Mouse (Mus musculus) lung, embryonic 16.5 days (tissue): ENCODE measurements around the gene Gm5737. TPM values are rescaled to one million over a fixed set of nuclear protein-coding genes. Genes with fewer than 3 reads are reported as not detected.
A peak's percentile ranks its signal among the peaks of the same experiment; 100 is the strongest.

Experiments
- ATAC-seq: fragments of 200-750 bp; cut with Nextera tagmentation; 2 replicates; pipeline ENCODE4 v1.8.0; 2017; ENCODE audit warnings: low read depth, mild to moderate bottlenecking, moderate library complexity
- H3K27ac ChIP-seq: fragments of 300-500 bp; sonication (generic); 2 replicates; pipeline ENCODE4 v1.5.1; 2014; ENCODE audit warnings: mild to moderate bottlenecking, control low read depth, low read length
- H3K27me3 ChIP-seq: fragments of 300-500 bp; sonication (generic); 2 replicates; pipeline ENCODE4 v1.6.1; 2014; ENCODE audit warnings: low read depth, low read length, mixed read lengths; ENCODE audit not compliant: control insufficient read depth, insufficient read depth
- H3K36me3 ChIP-seq: fragments of 300-500 bp; sonication (generic); 2 replicates; pipeline ENCODE4 v1.6.1; 2014; ENCODE audit warnings: low read length; ENCODE audit not compliant: control insufficient read depth, insufficient read depth
- H3K4me1 ChIP-seq: fragments of 300-500 bp; sonication (generic); replicated peaks from 2 replicates; pipeline ENCODE4 v1.6.1; 2014; ENCODE audit warnings: low read length, mixed read lengths; ENCODE audit not compliant: control insufficient read depth, insufficient read depth
- H3K4me2 ChIP-seq: fragments of 300-500 bp; sonication (generic); 2 replicates; pipeline ENCODE4 v1.6.1; 2014; ENCODE audit warnings: low read depth, low read length, control low read depth
- H3K4me3 ChIP-seq: fragments of 300-500 bp; sonication (generic); 2 replicates; pipeline ENCODE4 v1.5.1; 2014; ENCODE audit warnings: mild to moderate bottlenecking, low read length, control low read depth
- H3K9ac ChIP-seq: fragments of 300-500 bp; sonication (generic); 2 replicates; pipeline ENCODE4 v1.6.1; 2014; ENCODE audit warnings: low read length, control low read depth
- H3K9me3 ChIP-seq: fragments of 300-500 bp; sonication (generic); 2 replicates; pipeline ENCODE4 v1.6.1; 2016; ENCODE audit warnings: low read length; ENCODE audit not compliant: control insufficient read depth
- WGBS: fragments of 180-500 bp; shearing (Covaris S2); extraction: QIAGEN DNeasy Blood & Tissue Kit; methylation state at CpG from one replicate; pipeline ENCODE4 v1.1.7; 2014; 5-methylcytosine and 5-hydroxymethylcytosine counted together
- polyA plus RNA-seq: library from polyadenylated mRNA; unstranded; fragments of >200 nt; fragmentation: Nextera tagmentation; extraction: Ambion mirVana; gene quantifications from 2 replicates; pipeline ENCODE4 v1.2.1, GENCODE M21; 2015

Gm5737 gene
- polyA plus RNA-seq, 1 experiment from 2014 or later, result not detected

GRCm38 (mm10) chr7:120866684-120867083 lies 54.5 kb downstream of the Gm5737 start:
- Histone ChIP-seq H3K9me3 (no peaks in the 10 kb centered on the region), H3K4me1 (peaks cover 70% of the 10 kb centered on the region), H3K4me2 (no peak overlapping the region), H3K4me3 (no peak overlapping the region), H3K27ac (peak overlapping the region; percentile 90; the same call in 1 of the 2 replicates), H3K27me3 (no peaks in the 10 kb centered on the region), H3K36me3 (no peaks in the 10 kb centered on the region), H3K9ac (no peak overlapping the region)
- ATAC-seq, result no peak
- 51% methylated on average over 2 of the region's 2 CpGs for WGBS

- no peak for ATAC-seq
- 82% methylated on average over 1 of the region's 1 CpGs for WGBS
- Histone ChIP-seq H3K4me1 (peaks cover 67% of the 10 kb centered on the region), H3K9ac (no peak overlapping the region), H3K9me3 (no peaks in the 10 kb centered on the region), H3K36me3 (no peaks in the 10 kb centered on the region), H3K27ac (no peak overlapping the region), H3K4me3 (no peak overlapping the region), H3K27me3 (no peaks in the 10 kb centered on the region), H3K4me2 (no peak overlapping the region)
Measured at GRCm38 (mm10) chr7:120867720-120868119, 55.6 kb downstream of the Gm5737 start.

DNA sequence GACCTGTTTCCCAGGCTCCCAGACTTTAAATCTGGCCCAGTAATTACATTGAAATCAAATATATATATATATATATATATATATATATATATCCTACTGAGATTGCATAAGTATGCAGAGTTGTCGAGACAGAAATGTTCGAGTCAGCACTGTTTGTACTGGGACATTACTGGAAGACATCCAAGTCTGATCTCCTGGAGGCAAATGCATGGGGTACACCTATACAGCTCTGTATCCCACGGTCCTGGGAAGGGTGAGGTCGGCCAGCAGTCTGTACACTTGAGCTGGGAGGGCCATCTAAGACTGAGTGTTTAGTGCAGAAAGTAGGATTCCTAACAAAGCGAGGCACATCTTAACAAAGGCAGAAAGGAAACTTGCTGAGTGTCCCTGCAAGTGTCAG lies 57.7 kb downstream of the Gm5737 start:
- no peaks in the 10 kb centered on the region for H3K36me3 ChIP-seq
- peak overlapping the region; percentile 95 for H3K27ac ChIP-seq
- H3K27me3 ChIP-seq, result no peaks in the 10 kb centered on the region
- H3K9me3 ChIP-seq, result no peaks in the 10 kb centered on the region
- peak overlapping the region; percentile 11; the same call in 1 of the 2 replicates for H3K4me3 ChIP-seq
- H3K4me1 ChIP-seq, result peaks cover 53% of the 10 kb centered on the region
- 15% methylated on average over 5 of the region's 5 CpGs for WGBS
- peak overlapping the region; percentile 42 for H3K4me2 ChIP-seq
- peak overlapping the region; percentile 45 for H3K9ac ChIP-seq
- peak; percentile 75 for ATAC-seq

DNA sequence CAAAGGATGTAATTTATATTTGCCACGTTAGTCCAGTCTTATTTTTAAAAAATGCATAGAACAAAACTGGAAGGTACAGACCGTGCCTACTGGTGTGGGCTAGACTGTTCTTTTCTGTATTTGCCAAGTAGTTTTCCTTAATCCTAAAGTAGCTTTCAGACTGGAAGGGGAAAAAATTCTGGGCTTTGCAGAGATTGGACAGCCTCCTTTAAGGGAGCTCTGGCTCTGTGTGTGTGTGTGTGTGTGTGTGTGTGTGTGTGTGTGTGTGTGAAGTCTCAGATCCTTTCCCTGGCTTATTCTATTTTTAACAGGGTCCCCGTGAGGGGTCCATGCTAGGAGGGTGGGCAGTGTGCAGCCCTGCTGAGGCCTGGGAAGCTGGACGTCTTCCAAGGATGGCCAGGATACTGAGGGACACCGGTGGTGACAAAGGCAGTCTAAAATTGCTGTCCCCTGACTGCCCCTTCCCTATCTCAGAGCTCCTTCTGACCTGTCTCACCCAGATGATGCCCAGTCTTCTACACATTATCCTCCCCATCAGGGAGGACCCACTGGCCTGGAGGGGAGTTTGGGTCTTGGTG lies 58.4 kb downstream of the Gm5737 start:
- peaks cover 48% of the 10 kb centered on the region for H3K4me1 ChIP-seq
- H3K4me2 ChIP-seq, result peak overlapping the region; percentile 42
- peak overlapping the region; percentile 95 for H3K27ac ChIP-seq
- no peaks in the 10 kb centered on the region for H3K36me3 ChIP-seq
- peak overlapping the region; percentile 45; the same call in 1 of the 2 replicates for H3K9ac ChIP-seq
- no peaks in the 10 kb centered on the region for H3K27me3 ChIP-seq
- 46% methylated on average over 5 of the region's 5 CpGs for WGBS
- no peak overlapping the region for H3K4me3 ChIP-seq
- no peaks in the 10 kb centered on the region for H3K9me3 ChIP-seq
- ATAC-seq, result no peak

- Histone ChIP-seq H3K9ac (no peak overlapping the region), H3K9me3 (no peaks in the 10 kb centered on the region), H3K27ac (no peak overlapping the region), H3K4me1 (peaks cover 32% of the 10 kb centered on the region), H3K36me3 (no peaks in the 10 kb centered on the region), H3K4me3 (no peak overlapping the region), H3K4me2 (no peak overlapping the region), H3K27me3 (no peaks in the 10 kb centered on the region)
- no peak for ATAC-seq
- WGBS, result 77% methylated on average over 12 of the region's 12 CpGs
Measured at GRCm38 (mm10) chr7:120873083-120873482, 60.9 kb downstream of the Gm5737 start.

- Histone ChIP-seq H3K9ac (no peak overlapping the region), H3K27ac (no peak overlapping the region), H3K4me1 (peaks cover 24% of the 10 kb centered on the region), H3K4me2 (no peak overlapping the region), H3K4me3 (no peak overlapping the region), H3K27me3 (no peaks in the 10 kb centered on the region), H3K9me3 (no peaks in the 10 kb centered on the region), H3K36me3 (no peaks in the 10 kb centered on the region)
- ATAC-seq, result no peak
- WGBS, result 88% methylated on average over 3 of the region's 3 CpGs
Measured at GRCm38 (mm10) chr7:120874021-120874420, 61.9 kb downstream of the Gm5737 start.

DNA sequence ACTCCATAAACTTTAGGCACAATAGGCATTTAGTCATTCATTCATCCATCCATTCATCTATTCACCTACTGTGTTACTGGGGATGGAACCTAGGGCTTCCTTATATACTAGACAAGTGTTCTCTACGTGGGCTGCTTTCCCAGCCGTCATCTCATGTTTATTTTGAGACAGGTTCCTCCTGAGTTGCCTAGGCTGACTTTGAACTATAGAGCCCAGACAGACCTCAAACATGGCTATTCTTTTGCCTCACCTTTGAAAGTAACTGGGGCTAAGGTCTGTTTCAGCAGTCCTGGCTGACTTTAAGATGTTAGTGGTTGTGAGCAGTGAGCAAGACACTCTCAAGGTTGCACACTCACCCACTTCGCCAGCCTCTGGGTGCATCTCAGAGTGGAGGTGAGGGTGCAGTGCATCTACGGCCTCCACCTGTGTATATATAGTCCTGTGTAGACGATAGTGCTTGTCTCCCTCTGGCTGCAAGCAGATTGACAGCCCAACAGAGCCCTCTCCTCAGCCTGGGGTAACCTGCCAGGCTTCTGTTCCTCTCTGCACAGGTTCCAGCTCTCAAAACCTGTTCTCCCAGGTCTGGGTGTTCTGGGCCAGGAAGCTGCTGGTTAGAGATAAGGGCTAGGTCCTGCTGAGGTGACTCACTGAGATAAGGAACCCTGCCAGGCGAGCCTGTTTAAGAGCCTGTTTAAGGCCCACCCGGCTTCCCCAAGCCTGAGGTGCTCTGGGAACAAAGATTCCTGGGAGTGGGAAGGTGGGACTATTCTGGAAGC lies 62.8 kb downstream of the Gm5737 start:
- Histone ChIP-seq H3K4me3 (no peak overlapping the region), H3K4me2 (no peak overlapping the region), H3K9me3 (no peaks in the 10 kb centered on the region), H3K27me3 (no peaks in the 10 kb centered on the region), H3K36me3 (peaks cover 2% of the 10 kb centered on the region; the same call in 1 of the 2 replicates), H3K27ac (peak overlapping the region; percentile 84), H3K4me1 (peaks cover 16% of the 10 kb centered on the region), H3K9ac (no peak overlapping the region)
- ATAC-seq, result peak; percentile 85
- 37% methylated on average over 7 of the region's 7 CpGs for WGBS

DNA sequence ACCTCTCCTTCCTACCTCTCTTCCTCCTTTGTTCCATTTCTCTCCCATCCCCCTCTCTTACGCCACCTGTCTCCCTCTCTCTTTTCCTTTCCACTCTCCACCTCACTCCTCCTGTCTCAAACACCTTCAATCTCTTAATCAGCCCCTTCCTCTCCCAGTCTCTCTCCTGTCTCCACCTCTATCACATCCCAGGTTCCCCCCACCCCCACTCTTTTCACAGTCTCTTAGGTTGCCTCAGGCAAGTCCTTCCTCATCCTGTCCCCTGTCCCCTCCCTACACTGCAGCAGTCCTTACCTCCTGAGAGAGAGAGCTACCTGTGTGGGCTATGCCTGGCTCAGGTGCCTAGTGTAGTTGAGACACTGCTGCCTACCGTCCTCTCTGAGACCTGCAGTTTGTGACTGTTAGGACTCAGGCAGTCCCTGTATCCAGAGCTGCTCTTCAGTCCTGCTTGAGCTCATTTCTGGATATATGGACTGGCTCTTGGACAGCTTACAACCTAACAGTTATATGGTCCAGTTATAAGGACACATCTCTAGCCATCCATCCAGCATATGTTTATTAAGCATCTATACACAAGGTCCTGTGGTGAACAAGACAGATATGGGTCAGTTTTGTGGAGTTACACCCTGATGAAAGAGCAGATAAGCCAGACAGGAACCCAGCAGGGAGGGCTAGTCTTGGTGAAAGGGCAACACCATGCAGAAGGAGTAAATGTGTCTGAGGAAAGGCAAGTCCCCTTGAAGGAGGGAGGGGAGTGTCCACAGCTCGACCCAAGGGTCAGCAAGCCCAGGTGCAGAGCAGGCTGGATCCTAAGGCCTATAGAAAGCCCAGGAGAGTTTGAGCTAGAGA lies 63.6 kb downstream of the Gm5737 start:
- ATAC-seq, result peak; percentile 78
- no peaks in the 10 kb centered on the region for H3K9me3 ChIP-seq
- peak overlapping the region; percentile 84 for H3K27ac ChIP-seq
- H3K4me2 ChIP-seq, result no peak overlapping the region
- H3K4me1 ChIP-seq, result peaks cover 8% of the 10 kb centered on the region
- no peak overlapping the region for H3K9ac ChIP-seq
- H3K4me3 ChIP-seq, result no peak overlapping the region
- WGBS, result 57% methylated on average over 3 of the region's 3 CpGs
- peaks cover 7% of the 10 kb centered on the region; the same call in 1 of the 2 replicates for H3K36me3 ChIP-seq
- no peaks in the 10 kb centered on the region for H3K27me3 ChIP-seq

DNA sequence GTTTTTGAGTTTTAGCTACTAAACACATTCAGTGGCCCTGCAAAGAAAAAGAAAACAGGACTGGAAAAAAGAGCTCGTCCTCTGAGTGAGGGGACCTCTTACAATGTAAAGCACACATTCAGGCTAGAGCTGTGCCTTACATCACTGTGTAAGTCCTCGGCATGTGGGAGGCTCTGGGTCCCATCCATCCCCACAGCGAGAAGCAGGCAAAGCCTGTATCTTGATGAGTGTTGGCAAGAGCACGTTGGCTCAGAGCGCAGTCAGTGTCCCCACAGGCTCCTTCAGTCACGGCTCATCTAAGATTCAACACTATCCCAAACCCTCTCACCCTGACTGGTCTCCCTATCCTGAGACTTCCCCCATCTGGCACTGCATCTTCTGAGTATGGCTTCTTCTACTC lies 66.1 kb downstream of the Gm5737 start:
- Histone ChIP-seq H3K4me2 (no peak overlapping the region), H3K9ac (no peak overlapping the region), H3K27ac (no peak overlapping the region), H3K4me1 (peaks cover 6% of the 10 kb centered on the region; the same call in 1 of the 2 replicates), H3K9me3 (no peaks in the 10 kb centered on the region), H3K27me3 (no peaks in the 10 kb centered on the region), H3K36me3 (peaks cover 7% of the 10 kb centered on the region; the same call in 1 of the 2 replicates), H3K4me3 (no peak overlapping the region)
- no peak for ATAC-seq
- WGBS, result 66% methylated on average over 6 of the region's 6 CpGs
